Mouse (Mus musculus) midbrain, embryonic 15.5 days (tissue): ENCODE data around the gene Erp27. TPM values are rescaled to one million over a fixed set of nuclear protein-coding genes. Genes with fewer than 3 reads are reported as not detected.
"Not testable (repeated sequence)": the region's sequence is repeated elsewhere in the genome, so short reads cannot be mapped to it uniquely, and the experiment has no call there.

Experiments used
- ATAC-seq: fragments of 200-750 bp; cut with Nextera tagmentation; replicated peaks from 2 replicates; pipeline ENCODE4 v1.8.0; 2017; ENCODE audit warnings: moderate TSS enrichment
- H3K27ac ChIP-seq: fragments of 300-500 bp; sonication (generic); 2 replicates; pipeline ENCODE4 v1.5.1; 2015; ENCODE audit warnings: mild to moderate bottlenecking, inconsistent platforms
- H3K27me3 ChIP-seq: fragments of 300-500 bp; sonication (generic); replicated peaks from 2 replicates; pipeline ENCODE4 v1.6.1; 2015; ENCODE audit warnings: inconsistent platforms
- H3K36me3 ChIP-seq: fragments of 300-500 bp; sonication (generic); replicated peaks from 2 replicates; pipeline ENCODE4 v1.6.1; 2015; ENCODE audit warnings: inconsistent platforms
- H3K4me1 ChIP-seq: fragments of 300-500 bp; sonication (generic); 2 replicates; pipeline ENCODE4 v1.6.1; 2015; ENCODE audit warnings: inconsistent platforms
- H3K4me2 ChIP-seq: fragments of 300-500 bp; sonication (generic); 2 replicates; pipeline ENCODE4 v1.6.1; 2015; ENCODE audit warnings: inconsistent platforms, mild to moderate bottlenecking, moderate library complexity
- H3K4me3 ChIP-seq: fragments of 300-500 bp; sonication (generic); 2 replicates; pipeline ENCODE4 v1.5.1; 2015; ENCODE audit warnings: mild to moderate bottlenecking, inconsistent platforms
- H3K9ac ChIP-seq: fragments of 300-500 bp; sonication (generic); 2 replicates; pipeline ENCODE4 v1.6.1; 2015; ENCODE audit warnings: mild to moderate bottlenecking, inconsistent platforms
- H3K9me3 ChIP-seq: fragments of 300-500 bp; sonication (generic); 2 replicates; pipeline ENCODE4 v1.6.1; 2016; ENCODE audit warnings: inconsistent platforms
- WGBS: fragments of 180-500 bp; shearing (Covaris S2); methylation state at CpG from one replicate; pipeline ENCODE4 v1.1.7; 2015; ENCODE audit warnings: mixed read lengths; 5-methylcytosine and 5-hydroxymethylcytosine counted together
- polyA plus RNA-seq: library from polyadenylated mRNA; unstranded; fragments of >200 nt; fragmentation: Nextera tagmentation; extraction: Ambion mirVana; gene quantifications from 2 replicates; pipeline ENCODE4 v1.2.1, GENCODE M21; 2015

Erp27 gene
- polyA plus RNA-seq, result not detected in 2 replicates

DNA sequence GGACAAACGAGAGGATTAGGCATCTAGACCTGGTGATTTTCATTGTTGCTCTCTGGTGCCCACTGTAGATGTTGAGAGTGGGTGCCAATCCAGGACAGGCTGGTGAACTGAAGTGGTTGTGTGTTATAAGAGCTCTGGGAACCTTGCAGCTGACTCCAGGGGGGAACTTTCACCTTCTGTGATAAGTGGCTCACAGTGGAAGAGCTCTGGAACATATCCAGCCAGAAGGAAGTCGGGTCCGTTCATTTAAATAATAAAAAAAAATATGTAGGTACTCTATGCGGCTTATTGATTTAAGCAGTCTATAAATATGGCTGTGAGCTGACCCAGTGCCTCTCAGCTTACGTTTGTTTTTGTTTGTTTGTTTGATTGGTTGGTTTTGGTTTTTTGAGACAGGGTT, at the start of gene Erp27:
TSS of gene Erp27 (minus strand) at position 101 of the 400 bp plus-strand sequence.
- Histone ChIP-seq H3K4me1 (no peaks in the 10 kb centered on the region), H3K4me2 (no peak within 1 kb of the TSS), H3K9me3 (no peaks in the 10 kb centered on the region), H3K27me3 (no peaks in the 10 kb centered on the region), H3K36me3 (no peaks in the 10 kb centered on the region), H3K9ac (no peak within 1 kb of the TSS), H3K27ac (no peak within 1 kb of the TSS), H3K4me3 (no peak within 1 kb of the TSS)
- ATAC-seq, result no peak
- WGBS, result 82% methylated on average over 5 of the region's 5 CpGs

DNA sequence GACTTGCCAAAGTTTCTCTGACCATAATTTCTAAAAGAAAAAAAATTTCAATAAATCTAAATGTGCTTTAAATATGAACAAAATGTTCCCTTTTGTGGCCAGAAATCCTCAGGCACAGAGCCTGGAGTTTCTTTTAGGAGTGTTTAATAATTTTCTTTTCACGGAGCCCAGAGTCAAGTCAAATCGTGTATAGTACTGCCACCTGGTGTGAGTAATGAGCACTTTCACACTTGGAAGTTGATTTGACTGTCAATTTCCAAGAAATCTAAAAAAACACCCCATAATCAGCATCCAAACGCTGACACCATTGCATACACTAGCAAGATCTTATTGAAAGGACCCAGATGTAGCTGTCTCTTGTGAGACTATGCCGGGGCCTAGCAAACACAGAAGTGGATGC, 46.9 kb upstream of the Erp27 start:
- H3K9me3 ChIP-seq, H3K27me3 ChIP-seq, H3K4me1 ChIP-seq, H3K27ac ChIP-seq, ATAC-seq, H3K36me3 ChIP-seq, H3K4me2 ChIP-seq, H3K4me3 ChIP-seq, H3K9ac ChIP-seq: not testable (repeated sequence)
- 37% methylated on average over 4 of the region's 4 CpGs for WGBS

DNA sequence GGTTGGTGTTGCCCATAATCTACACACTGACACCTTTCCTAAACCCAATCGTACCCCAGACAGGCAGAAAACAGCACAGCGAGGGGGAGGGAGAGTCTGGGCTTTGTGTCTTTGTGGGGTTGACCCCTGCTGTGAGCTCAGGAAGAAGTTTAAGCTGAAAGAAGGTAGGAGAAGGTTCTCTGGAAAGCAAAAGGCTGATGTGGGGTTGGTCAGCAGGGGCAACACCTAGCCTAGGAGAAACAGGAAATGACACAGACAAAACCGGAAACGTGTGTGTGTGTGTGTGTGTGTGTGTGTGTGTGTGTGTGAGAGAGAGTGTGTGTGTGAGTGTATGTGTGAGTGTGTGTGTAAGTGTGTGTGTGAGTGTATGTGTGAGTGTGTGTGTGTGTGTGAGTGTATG, 45.5 kb upstream of the Erp27 start:
- no peak overlapping the region for H3K4me2 ChIP-seq
- no peaks in the 10 kb centered on the region for H3K4me1 ChIP-seq
- no peak for ATAC-seq
- no peaks in the 10 kb centered on the region for H3K27me3 ChIP-seq
- H3K9ac ChIP-seq, result no peak overlapping the region
- no peaks in the 10 kb centered on the region for H3K9me3 ChIP-seq
- H3K4me3 ChIP-seq, result no peak overlapping the region
- H3K27ac ChIP-seq, result no peak overlapping the region
- H3K36me3 ChIP-seq, result no peaks in the 10 kb centered on the region
- 54% methylated on average over 4 of the region's 4 CpGs for WGBS

DNA sequence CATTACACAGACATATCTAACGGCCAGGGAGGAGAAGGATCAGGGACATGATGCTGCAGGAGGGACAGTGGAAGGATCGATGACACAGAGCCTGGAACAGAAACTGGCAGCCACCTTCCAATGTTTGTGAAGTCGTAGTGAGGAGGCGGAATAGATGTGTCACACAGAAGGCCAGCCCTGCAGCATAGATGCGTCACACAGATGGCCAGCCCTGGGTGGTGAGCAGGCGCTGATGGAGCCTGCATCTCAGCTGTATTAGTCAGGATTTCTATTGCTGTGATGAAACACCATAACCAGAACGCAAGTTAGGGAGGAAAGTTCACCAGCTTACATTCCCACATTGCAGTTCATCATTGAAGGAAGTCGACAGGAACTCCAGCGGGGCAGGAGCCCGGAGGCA, 43.9 kb upstream of the Erp27 start:
- Histone ChIP-seq H3K27me3 (no peaks in the 10 kb centered on the region), H3K4me3 (no peak overlapping the region), H3K9me3 (no peaks in the 10 kb centered on the region), H3K4me2 (no peak overlapping the region), H3K9ac (no peak overlapping the region), H3K36me3 (no peaks in the 10 kb centered on the region), H3K27ac (no peak overlapping the region), H3K4me1 (no peaks in the 10 kb centered on the region)
- 79% methylated on average over 10 of the region's 10 CpGs for WGBS
- ATAC-seq, result no peak

DNA sequence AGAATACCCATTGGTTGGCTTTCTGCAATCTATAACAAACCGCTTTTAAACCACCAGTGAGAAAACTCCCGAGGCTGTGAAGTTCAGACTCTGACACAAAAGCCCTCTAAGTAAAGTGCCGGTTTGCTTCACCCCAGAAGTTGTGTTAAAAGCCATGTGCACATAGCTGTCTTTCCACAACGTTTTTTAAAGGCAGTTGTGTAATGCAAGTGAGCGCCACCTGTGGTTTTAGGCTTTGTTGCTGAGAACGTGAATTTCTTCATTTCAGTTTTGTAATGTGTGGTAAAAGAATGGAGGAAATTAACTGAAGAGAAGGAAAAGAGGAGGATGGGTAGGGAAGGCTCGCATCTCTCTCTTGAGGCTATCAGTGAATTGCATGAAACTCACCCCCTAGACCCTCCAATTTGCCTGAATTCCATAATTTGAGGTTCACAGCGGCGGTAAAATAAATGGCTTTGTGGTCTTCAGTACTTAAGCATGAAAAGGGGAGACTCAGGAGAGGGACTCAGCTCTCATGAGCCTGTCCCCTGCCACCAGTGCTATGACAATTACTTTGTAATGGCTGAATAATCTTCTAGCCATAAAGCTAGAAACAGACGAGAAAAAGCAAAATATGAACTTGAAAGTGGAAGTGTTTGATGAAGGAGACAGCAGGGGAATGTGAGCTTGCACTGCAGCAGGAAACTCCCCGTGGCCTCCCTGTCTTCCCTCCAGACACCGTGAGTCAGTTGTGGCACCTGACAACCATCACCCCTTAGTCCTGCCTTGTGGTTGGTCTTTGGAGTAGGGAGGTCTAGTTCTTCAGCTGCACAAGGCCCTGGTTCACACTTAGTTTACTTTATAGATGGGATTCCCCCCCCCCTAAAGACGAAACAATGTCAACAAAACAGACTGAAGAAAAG, 42.9 kb upstream of the Erp27 start:
- H3K4me3 ChIP-seq, result no peak overlapping the region
- ATAC-seq, result no peak
- 69% methylated on average over 13 of the region's 13 CpGs for WGBS

DNA sequence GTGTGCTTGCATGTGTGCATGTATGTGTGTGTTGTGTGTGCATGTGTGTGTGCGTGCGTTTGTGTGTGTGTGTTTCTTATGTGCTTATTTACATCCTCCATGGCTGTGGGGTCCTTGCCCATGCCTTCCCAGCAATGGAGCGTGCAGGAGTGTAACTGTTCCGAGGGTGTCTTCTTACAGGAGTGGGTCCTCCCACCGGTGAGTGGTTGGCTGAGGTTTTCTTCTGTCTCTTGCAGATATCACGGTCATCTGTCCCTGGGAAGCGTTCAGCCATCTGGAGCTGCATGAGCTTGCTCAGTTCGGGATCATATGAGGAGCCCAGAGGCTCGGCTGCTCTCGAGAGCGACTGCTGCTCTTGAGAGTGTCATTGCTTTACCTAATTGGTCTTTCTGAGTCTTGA, 41.0 kb upstream of the Erp27 start:
- Histone ChIP-seq H3K27ac (no peak overlapping the region), H3K36me3 (no peaks in the 10 kb centered on the region), H3K9me3 (no peaks in the 10 kb centered on the region), H3K27me3 (no peaks in the 10 kb centered on the region), H3K4me3 (no peak overlapping the region), H3K4me1 (no peaks in the 10 kb centered on the region), H3K9ac (no peak overlapping the region), H3K4me2 (no peak overlapping the region)
- WGBS, result 86% methylated on average over 11 of the region's 11 CpGs
- ATAC-seq, result no peak

More for the DNA sequence above, 42.9 kb upstream of the Erp27 start:
- H3K27ac ChIP-seq, result no peak overlapping the region
- no peaks in the 10 kb centered on the region for H3K9me3 ChIP-seq
- no peaks in the 10 kb centered on the region for H3K4me1 ChIP-seq
- no peaks in the 10 kb centered on the region for H3K36me3 ChIP-seq
- H3K4me2 ChIP-seq, result no peak overlapping the region
- H3K27me3 ChIP-seq, result no peaks in the 10 kb centered on the region
- no peak overlapping the region for H3K9ac ChIP-seq

DNA sequence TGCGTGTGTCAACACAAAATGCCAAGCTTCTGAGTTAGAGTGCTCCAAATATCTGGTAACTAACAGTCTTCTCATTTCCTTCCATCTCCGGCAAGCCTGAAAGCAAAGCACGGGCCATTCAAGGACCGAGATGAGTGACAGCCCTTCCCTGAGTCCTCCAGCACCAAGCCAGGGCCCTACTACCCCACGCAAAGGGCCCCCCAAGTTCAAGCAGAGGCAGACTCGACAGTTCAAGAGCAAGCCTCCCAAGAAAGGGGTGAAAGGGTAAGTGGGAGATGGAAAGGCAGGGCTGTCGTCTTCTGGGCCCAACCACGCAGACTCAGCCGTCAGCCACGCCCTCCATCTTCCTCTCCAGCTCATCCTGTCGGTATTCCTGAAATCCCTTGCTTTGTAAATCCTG, 37.2 kb upstream of the Erp27 start:
- H3K4me3 ChIP-seq, result no peak overlapping the region
- WGBS, result 62% methylated on average over 11 of the region's 11 CpGs
- H3K4me1 ChIP-seq, result no peaks in the 10 kb centered on the region
- ATAC-seq, result no peak
- H3K36me3 ChIP-seq, result no peaks in the 10 kb centered on the region
- H3K4me2 ChIP-seq, result no peak overlapping the region
- H3K27me3 ChIP-seq, result no peaks in the 10 kb centered on the region
- H3K9ac ChIP-seq, result no peak overlapping the region
- H3K27ac ChIP-seq, result no peak overlapping the region
- H3K9me3 ChIP-seq, result no peaks in the 10 kb centered on the region

DNA sequence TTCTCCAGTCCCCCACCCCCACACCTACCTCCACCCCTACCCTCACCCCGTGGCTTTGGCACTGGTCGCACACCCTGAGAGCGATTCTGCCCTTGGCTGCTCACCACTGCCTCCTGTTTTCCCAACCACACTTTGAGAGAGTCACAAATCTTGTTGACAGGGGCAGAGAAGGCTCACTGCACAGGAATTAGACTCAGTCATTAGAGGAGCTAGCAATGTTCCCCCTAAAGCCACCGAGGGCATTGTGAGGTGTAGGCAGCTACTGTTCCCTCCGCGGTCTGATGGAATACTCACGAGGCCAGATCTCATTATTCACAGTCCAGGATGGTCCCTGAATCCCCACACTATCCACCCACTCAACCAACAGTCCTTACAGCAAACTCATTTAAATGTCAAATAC, 35.1 kb upstream of the Erp27 start:
- 59% methylated on average over 7 of the region's 7 CpGs for WGBS
- H3K4me3 ChIP-seq, result no peak overlapping the region
- H3K27ac ChIP-seq, result no peak overlapping the region
- no peak overlapping the region for H3K4me2 ChIP-seq
- H3K9me3 ChIP-seq, result no peaks in the 10 kb centered on the region
- H3K4me1 ChIP-seq, result no peaks in the 10 kb centered on the region
- H3K9ac ChIP-seq, result no peak overlapping the region
- no peaks in the 10 kb centered on the region for H3K27me3 ChIP-seq
- no peaks in the 10 kb centered on the region for H3K36me3 ChIP-seq
- no peak for ATAC-seq

DNA sequence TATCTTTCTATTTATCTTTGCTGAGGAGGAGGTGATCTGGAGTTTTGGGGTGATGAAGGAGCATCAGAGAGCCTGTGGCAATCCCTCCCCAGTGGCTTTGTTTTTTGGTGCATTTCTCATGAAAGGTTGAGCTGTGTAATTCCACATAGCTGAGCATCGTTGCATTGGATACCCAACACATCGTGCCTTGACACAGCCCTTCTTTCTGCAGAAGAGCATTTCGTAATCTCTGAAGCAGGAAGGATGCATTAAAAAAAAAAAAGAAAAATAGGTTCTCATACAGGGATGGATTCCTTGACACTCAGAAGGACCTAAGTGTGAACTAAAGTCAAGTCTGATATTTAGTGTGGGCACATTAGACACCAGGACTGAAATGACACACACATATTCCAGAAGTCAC, 33.3 kb upstream of the Erp27 start:
- ATAC-seq, result no peak
- Histone ChIP-seq H3K27ac (no peak overlapping the region), H3K4me3 (no peak overlapping the region), H3K36me3 (no peaks in the 10 kb centered on the region), H3K9ac (no peak overlapping the region), H3K4me1 (no peaks in the 10 kb centered on the region), H3K4me2 (no peak overlapping the region), H3K27me3 (no peaks in the 10 kb centered on the region), H3K9me3 (no peaks in the 10 kb centered on the region)
- WGBS, result 93% methylated on average over 3 of the region's 3 CpGs

DNA sequence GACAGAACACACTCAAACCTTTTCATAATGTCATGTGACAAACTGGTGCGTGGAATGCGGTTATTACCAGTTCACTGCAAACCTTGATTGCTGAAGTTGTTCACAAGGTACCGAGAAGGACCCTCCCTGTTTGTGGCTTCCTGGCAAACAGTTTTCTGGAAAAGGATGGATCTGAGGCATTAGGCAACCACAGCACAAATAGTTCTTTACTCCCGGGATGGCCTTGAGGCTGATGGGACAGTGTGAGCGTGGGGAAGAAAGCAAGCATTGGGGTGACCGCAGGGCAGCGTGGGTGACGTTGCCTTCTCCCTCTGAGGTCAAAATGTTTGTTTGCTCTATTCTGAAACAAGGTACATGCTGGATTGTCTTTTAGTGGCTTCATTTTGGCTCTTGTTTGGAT, 32.7 kb upstream of the Erp27 start:
- Histone ChIP-seq H3K4me2 (no peak overlapping the region), H3K36me3 (no peaks in the 10 kb centered on the region), H3K27ac (no peak overlapping the region), H3K27me3 (no peaks in the 10 kb centered on the region), H3K4me1 (no peaks in the 10 kb centered on the region), H3K9me3 (no peaks in the 10 kb centered on the region), H3K9ac (no peak overlapping the region), H3K4me3 (no peak overlapping the region)
- no peak for ATAC-seq
- 92% methylated on average over 8 of the region's 8 CpGs for WGBS

DNA sequence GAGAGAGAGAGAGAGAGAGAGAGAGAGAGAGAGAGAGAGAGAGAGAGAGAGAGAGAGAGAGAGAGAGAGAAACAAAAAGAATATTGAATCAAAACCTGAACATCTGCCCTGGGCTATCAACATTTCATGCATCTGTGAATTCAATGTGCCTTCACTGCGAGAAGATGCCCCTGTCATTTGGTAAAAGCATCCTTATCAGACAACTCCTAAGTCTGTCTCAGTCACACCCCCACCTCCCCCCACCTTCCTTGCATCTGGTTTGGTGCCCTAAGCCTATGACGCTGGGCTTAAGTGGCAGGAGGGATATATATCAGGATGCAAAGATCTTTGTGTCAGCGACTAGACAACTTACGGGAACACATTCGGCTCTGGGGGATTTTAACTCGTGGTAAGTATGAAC, 32.2 kb upstream of the Erp27 start:
- no peak overlapping the region for H3K27ac ChIP-seq
- WGBS, result 83% methylated on average over 6 of the region's 6 CpGs
- no peaks in the 10 kb centered on the region for H3K27me3 ChIP-seq
- H3K4me1 ChIP-seq, result no peaks in the 10 kb centered on the region
- no peaks in the 10 kb centered on the region for H3K36me3 ChIP-seq
- no peak overlapping the region for H3K4me2 ChIP-seq
- H3K4me3 ChIP-seq, result no peak overlapping the region
- no peak overlapping the region for H3K9ac ChIP-seq
- ATAC-seq, result no peak
- H3K9me3 ChIP-seq, result no peaks in the 10 kb centered on the region

DNA sequence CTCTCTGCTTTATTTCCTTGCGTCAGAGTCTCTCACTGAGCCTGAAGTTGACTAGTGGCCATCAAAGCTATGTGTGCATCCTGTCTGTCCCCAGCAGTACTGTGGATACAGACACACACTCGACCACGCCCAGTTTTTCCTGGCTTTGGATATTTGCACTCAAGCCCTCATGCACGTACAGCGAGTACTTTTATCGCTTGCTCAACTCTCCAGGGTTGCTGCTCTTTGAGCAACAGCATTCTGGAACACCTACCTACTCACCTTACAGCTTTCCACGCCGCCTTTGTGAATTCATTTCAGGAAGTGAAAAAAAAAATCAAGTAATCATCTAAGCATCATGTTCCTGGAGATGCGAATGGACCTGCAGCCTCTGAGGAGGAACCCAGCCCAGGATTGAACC, 30.9 kb upstream of the Erp27 start:
- no peak overlapping the region for H3K9ac ChIP-seq
- H3K27ac ChIP-seq, result no peak overlapping the region
- H3K27me3 ChIP-seq, result no peaks in the 10 kb centered on the region
- H3K4me3 ChIP-seq, result no peak overlapping the region
- H3K4me1 ChIP-seq, result no peaks in the 10 kb centered on the region
- ATAC-seq, result no peak
- 94% methylated on average over 9 of the region's 9 CpGs for WGBS
- H3K4me2 ChIP-seq, result no peak overlapping the region
- H3K36me3 ChIP-seq, result no peaks in the 10 kb centered on the region
- no peaks in the 10 kb centered on the region for H3K9me3 ChIP-seq

DNA sequence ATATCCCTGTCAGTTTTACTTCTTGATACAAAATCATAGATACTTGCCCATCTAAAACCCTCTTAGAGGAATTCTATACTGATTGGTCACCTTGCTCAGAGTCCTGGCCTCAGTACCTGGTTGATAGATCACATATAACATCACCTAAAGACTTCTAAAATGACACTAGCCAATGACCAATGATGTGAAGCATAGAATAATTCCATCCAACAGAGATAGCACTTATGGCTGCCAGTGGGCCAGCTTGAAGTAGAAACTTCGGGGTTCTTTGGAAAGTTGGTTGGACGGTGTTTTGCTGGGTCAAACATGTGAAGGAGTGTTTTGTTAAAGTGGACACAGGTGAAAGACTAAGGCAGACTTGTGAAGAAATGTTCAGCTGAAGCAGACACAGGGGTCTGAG, 28.2 kb upstream of the Erp27 start:
- no peaks in the 10 kb centered on the region for H3K36me3 ChIP-seq
- H3K4me2 ChIP-seq, result no peak overlapping the region
- H3K4me3 ChIP-seq, result no peak overlapping the region
- H3K4me1 ChIP-seq, result 0 out of 2 replicates have a peak, but pooled peaks cover 2% of the 10 kb centered on the region
- 92% methylated on average over 2 of the region's 2 CpGs for WGBS
- no peak overlapping the region for H3K27ac ChIP-seq
- ATAC-seq, result no peak
- H3K27me3 ChIP-seq, result no peaks in the 10 kb centered on the region
- H3K9me3 ChIP-seq, result no peaks in the 10 kb centered on the region
- H3K9ac ChIP-seq, result no peak overlapping the region
